Mouse (Mus musculus) splenic B cell, adult 2 months (primary cell): ENCODE measurements around the gene Edil3.
"Not testable (repeated sequence)": the region's sequence is repeated elsewhere in the genome, so short reads cannot be mapped to it uniquely, and the experiment has no call there.

Experiments used
- DNase-seq: peaks from one replicate; pipeline ENCODE4 v3.0.0-alpha.2; 2011; ENCODE audit warnings: low read depth, low spot score
- H3K27me3 ChIP-seq: 2 replicates; pipeline ENCODE4 v1.6.1; 2012; ENCODE audit warnings: mild to moderate bottlenecking, low read length, moderate library complexity, mixed read lengths; ENCODE audit not compliant: control insufficient read depth, poor library complexity, insufficient read depth, severe bottlenecking
- H3K36me3 ChIP-seq: 2 replicates; pipeline ENCODE4 v1.6.1; 2012; ENCODE audit warnings: mild to moderate bottlenecking, low read length, moderate library complexity, mixed read lengths; ENCODE audit not compliant: control insufficient read depth, poor library complexity, insufficient read depth, severe bottlenecking

Edil3 gene

DNA sequence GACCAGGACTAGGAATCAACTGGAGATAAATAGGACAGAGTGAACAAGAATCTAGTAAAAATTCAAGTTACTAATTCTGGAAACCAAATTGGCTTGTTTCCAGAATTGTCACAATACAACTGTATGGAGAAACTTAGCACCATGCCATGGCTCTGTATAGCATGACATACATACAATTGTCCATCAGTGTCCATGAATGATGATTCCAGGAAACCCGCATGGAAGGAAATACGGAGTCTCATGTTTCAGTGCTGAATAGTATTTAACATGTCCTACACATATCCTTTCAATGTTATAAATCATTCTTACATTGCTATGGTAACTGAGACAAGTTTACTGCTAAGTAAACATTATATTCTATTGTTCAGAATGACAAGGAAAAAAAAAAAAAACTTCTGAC lies 58.7 kb downstream of the Edil3 start:
- DNase-seq = no peak
- Histone ChIP-seq H3K36me3 (no peaks in the 10 kb centered on the region), H3K27me3 (no peaks in the 10 kb centered on the region)

DNA sequence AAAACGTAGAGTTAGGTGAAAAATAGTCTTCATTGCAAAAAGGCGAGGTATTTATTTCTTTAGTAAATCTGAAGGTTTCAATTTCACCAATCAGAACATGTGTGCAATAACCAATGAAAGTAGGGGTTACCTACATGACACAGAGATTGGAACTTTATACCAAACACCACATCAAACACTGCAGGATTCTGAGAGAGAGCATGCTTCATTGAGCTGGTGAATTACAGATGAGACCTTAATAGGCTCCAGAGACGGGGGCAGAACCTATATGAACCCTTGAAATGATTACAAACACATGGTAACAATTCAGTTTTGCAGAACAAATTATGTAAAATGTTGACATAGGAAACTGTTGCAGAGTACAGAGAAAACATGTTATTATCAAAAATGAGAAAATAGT lies 69.5 kb downstream of the Edil3 start:
- DNase-seq = no peak
- Histone ChIP-seq H3K27me3 (no peaks in the 10 kb centered on the region), H3K36me3 (no peaks in the 10 kb centered on the region)

DNA sequence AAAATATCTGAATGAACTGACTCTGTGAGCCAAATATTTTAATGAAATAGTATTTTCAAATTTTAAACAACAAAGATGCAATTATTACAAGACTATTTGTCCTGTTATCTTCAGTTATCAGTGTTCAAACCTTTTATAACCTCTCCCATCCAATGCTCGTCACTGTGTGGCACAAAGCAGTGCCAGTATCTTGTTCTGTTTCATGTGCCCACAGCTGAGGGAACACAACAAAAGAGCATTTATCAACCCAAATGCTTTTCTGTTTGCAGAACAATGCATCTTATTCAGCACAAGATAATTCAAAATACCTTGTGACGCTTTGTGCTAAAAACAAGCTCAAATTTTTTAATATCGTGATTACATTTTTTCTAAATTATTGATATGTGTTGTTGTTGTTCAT lies 78.8 kb downstream of the Edil3 start:
- no peaks in the 10 kb centered on the region for H3K27me3 ChIP-seq
- H3K36me3 ChIP-seq = no peaks in the 10 kb centered on the region
- DNase-seq = no peak

DNA sequence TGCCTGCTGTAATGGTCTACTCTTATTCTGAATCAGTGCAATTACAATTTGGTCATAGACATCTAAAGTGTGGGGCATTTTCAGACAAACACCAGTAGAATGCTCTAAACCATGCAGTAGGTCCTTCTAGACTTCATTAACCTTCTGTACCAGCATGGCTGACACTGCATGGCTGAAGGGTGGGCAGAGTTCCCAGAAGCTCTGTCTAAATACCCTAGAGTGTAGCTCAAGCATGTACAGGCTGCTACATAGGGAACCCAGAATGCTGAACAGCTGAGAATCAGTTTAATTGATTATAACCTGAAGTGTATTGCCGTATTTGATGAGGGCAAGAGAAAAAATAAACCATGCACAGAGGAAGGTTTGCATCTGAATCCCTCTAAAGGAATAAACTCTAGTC lies 86.1 kb downstream of the Edil3 start:
- Histone ChIP-seq H3K27me3 (no peaks in the 10 kb centered on the region), H3K36me3 (no peaks in the 10 kb centered on the region)
- DNase-seq = no peak

DNA sequence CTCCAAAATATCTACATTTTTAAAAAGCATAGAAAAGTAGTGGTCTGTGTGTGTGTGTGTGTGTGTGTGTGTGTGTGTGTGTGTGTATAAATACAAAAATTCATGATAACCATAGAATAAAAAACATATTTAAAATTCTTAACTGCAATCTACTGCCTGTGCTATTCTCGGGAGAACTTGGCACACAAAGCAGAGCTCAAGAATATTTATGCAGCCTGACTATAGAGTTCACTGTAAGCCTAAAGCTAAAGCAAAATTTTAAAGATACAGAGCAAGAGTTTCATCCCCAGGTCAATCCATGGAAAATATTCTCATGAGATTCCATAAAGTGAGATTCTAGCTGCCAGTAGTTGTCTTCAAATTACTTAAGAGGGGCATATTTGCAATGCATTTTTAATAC lies 86.9 kb downstream of the Edil3 start:
- DNase-seq = no peak
- no peaks in the 10 kb centered on the region for H3K27me3 ChIP-seq
- no peaks in the 10 kb centered on the region for H3K36me3 ChIP-seq

DNA sequence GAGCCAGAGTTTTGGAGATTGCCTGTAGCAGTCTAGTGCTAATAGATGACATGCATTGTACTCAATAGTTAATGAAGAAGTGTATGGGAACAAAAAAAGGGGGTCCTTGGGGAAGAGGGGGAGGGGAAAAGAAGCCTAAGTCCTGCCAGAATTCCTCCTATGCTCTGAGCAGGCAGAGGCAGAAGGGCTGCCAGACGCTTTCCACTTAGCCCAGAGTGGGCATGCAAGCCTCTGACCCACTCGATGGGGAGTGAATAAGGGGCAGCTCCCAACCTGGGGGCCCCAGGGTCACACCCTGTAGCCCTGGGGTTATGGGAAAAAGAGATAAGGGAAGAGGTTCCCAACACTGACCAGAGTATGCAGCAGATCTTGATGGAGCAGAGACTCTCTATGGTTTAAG lies 95.2 kb downstream of the Edil3 start:
- DNase-seq = no peak
- H3K36me3 ChIP-seq = no peaks in the 10 kb centered on the region
- no peaks in the 10 kb centered on the region for H3K27me3 ChIP-seq

DNA sequence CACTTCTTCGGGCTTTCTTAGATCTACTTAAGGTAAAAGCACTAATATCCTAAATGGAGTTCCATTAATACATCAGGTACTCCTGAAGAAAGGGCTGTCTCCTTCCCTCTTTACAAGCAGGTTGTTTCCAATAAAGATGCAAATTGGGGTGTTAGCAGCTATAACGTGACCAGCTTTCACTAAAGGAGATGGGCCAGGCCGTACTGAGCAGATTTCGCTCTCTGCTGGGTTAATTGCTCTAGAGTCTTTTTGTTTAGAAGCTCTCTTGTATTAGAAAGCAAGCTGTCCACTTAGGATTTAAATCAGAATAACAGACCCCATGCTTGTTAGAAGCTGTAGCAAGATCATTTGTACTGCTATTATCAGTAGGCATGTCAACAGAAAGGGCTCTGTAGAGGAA lies 108.4 kb downstream of the Edil3 start:
- Histone ChIP-seq H3K36me3 (no peaks in the 10 kb centered on the region), H3K27me3 (no peaks in the 10 kb centered on the region)
- no peak for DNase-seq

DNA sequence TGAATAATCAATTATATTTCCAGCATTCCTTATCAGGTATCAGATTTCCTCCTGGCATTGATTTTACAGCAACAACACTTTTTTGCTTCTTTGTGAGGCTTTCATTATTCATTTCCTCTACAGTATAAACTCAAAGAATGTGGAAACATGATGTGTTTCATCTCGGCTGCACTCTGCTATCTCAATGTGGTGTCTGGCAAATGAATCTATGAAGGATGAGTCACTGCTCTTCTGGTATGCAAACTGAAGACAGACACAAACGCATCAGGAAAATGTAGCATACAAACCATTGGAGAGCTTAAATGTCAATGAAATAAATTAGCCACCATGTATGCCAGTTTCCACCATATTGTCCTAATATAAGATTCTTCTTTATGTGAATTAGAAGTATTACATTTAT lies 117.3 kb downstream of the Edil3 start:
- no peak for DNase-seq
- Histone ChIP-seq H3K27me3 (no peaks in the 10 kb centered on the region), H3K36me3 (no peaks in the 10 kb centered on the region)

DNA sequence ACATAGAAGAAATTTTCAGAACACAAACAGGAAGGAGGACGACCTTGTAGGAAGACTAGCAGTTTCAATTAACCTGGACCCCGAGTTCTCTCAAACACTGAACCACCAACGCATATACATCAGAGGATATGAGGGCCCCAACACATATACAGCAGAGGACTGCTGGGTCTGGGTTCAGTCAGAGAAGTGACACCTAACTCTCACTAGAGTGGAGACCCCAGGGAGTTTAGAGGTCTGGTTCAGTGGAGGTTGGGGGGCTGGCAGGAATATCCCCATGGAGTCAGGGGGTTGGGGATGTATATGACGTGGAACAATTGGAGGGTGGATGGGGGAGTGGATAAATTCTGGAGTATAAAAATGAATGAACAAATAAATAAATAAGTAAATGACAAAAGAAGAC lies 151.1 kb downstream of the Edil3 start:
- Histone ChIP-seq H3K27me3 (no peaks in the 10 kb centered on the region), H3K36me3 (no peaks in the 10 kb centered on the region)
- no peak for DNase-seq

DNA sequence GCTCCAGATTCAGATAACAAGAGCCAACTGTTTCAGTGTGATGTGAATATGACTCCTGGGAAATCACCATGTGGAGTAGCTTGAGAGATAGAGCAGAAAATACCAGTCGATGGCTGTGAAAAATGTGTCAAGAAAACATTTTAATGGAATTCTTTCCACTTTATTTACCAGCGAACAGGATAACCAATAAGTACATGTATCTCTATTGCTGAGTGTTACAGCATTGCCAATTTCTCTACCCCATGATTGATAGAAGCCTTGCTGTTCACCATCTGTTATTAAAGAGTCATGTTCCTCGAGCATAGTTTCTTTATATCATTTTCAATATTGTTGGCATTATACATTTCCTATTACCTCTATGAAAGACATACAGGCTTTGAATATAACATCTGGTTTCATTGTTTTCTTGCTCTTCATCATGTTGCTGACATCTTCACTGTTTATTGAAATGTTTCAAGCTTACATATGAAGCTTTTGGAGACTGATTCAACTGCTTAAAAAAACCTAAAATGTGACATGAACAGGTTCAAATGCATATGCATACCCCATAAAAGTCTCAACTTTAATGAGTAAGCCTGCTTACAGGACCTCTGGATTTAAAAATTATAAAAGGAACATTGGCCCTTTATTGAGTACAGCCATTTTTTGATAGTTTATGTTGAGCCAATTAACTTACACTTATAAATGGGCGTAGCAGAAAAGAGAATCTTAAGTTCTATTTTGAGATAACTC lies 186.6 kb downstream of the Edil3 start:
- Histone ChIP-seq H3K27me3 (no peaks in the 10 kb centered on the region), H3K36me3 (no peaks in the 10 kb centered on the region)
- DNase-seq = no peak

DNA sequence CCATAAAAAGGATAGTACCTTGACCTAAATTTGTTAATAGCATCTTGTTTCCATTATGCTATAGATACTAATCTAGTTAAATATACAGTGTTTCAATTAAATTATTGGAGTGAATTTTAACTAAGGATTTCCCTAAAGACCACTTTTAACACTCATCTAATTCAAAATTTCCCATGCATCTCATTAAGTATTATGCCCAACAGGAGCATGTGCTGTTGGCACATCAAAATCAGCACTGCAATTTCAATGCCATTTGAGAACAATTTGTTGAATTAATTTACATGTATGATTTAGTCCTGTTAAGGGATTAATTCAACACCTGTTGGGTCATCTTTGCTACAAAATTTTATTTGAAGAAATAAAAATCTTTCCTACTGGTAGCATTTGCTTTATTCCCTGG lies 191.2 kb downstream of the Edil3 start:
- no peak for DNase-seq
- no peaks in the 10 kb centered on the region for H3K27me3 ChIP-seq
- no peaks in the 10 kb centered on the region for H3K36me3 ChIP-seq

DNA sequence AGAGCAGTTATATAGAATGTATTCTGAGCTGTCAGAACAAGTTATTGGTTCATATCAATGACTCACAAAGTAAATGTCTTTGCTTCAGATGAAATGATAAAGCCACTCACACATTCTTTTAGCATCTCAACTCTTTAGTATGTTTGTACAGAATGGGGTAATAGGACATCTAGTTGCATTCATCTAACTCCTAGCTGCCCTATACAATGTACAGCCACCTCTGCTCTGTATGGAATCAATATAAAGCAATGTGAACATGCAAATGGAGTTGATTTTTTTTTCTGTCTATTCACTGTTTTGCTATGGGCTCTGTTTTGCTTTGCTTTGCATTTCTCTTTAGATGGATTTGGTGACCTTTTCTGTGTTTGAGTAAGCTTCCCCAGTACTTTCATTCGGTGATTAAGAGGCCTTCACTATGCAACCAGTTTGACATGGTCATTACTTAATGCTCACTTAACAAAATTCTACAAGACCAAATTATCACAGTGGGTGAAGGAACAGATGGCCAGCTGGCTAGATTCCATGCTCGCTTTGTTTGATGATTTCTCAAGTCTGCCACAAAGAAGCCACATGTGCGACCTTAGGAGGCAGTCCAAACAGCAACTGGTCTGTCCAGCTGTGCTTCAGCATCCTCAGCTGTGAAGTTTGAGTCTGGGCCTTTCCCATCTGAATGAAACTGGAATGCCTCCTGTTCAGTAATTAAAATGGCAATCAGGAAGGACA lies 208.7 kb downstream of the Edil3 start:
- H3K27me3 ChIP-seq = no peaks in the 10 kb centered on the region
- DNase-seq = no peak
- H3K36me3 ChIP-seq = no peaks in the 10 kb centered on the region

DNA sequence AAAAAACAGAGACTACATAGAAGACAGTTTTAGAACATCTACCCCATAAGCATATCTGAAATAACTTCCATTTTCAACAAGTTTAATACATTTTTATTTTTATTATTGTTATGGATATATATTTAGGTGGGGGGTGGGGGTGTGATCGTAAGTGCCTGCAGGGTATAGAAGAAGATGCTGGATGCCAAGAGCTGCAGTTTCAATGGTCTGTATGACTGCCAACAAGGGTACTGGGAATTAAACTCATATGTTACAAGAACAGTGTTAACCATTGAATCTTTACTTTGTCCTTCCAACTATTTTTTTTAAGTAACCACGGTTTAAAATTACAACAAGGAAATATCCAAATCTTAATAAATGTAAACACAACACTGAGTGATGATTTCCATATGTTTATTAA lies 214.4 kb downstream of the Edil3 start:
- DNase-seq = no peak
- Histone ChIP-seq H3K36me3 (no peaks in the 10 kb centered on the region), H3K27me3 (no peaks in the 10 kb centered on the region)

DNA sequence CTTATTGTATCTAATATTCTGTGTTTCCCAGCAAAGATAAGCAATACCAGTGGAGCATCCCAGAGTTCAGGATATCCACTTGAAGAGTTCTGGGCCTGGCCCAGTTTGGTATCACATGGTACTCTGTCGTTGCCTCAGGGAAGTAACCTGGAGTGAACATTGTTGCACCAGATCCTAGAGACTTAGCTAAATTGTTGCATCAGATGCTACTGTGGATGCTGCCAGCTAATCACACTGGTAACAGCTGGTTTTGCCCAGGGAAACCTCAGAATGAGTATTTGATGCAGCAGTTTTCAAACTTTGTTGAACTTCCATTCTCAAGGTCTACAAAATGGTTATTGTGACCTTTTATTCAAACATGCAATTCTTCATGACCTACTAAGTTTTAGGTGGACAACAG lies 220.2 kb downstream of the Edil3 start:
- no peak for DNase-seq
- no peaks in the 10 kb centered on the region for H3K27me3 ChIP-seq
- H3K36me3 ChIP-seq = no peaks in the 10 kb centered on the region

DNA sequence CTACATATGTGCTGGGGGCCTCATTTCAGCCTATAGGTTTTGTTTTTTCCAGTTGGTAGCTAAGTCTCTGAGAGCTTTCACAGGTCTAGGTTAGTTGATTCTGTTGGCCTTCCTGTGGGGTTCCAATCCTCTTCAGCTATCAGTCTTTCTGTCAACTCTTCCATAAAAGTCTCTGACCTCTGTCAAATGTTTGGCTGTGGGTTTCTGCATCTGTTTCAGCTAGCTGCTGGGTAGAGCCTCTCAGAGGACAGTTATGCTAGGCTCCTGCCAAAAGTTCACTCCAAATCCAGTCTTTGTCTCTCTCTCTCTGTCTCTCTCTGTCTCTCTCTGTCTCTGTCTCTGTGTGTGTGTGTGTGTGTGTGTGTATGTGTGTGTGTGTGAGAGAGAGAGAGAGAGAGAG lies 248.9 kb downstream of the Edil3 start:
- H3K36me3 ChIP-seq, H3K27me3 ChIP-seq, DNase-seq: not testable (repeated sequence)

DNA sequence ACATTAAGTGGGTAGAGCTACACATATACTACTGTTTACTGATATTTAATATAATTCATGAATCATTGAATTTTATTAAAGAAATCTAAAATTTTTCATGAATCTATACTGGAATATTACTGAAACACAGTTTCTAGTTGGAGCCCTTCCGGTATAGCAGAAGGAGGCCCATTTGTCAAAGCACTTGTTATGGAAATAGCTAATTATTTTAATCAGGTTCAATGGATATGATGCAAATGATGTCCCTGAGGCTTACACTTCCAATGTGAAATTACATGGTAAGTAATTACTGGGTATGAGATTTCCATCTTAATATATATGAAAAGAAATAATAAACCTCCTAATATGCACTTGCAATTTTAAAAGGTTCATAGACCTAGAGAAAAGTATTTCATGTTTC lies 254.9 kb downstream of the Edil3 start:
- no peak for DNase-seq
- no peaks in the 10 kb centered on the region for H3K36me3 ChIP-seq
- no peaks in the 10 kb centered on the region for H3K27me3 ChIP-seq
